Mouse (Mus musculus): Measurements from ENCODE around the gene Mrpl12.

- TF ChIP-seq EP300 (IDR thresholded peaks at IDR 0.05; ENCODE audit: low read depth) = no peak
- TF ChIP-seq CTCF (IDR thresholded peaks at IDR 0.05; ENCODE audit: low read depth) = peak; percentile 16; the same call in 1 of the 2 replicates
Observed at GRCm38 (mm10) chr11:120490291-120491046, 6.1 kb downstream of the Mrpl12 start.

All from liver, postnatal 0 days (tissue).